Mouse (Mus musculus) hematopoietic stem cell, adult 5-6 weeks (primary cell): ENCODE measurements around the gene Mgst3. TPM values are rescaled to one million over a fixed set of nuclear protein-coding genes. Genes with fewer than 3 reads are reported as not detected.

ENCODE experiments used
- ATAC-seq, 2 experiments: fragments of 125-278 bp in 1 of 2; replicated peaks in 1 of 2; 2 replicates each; pipeline ENCODE4 v1.8.0; 2016 to 2017; ENCODE audit warnings: inconsistent platforms in 2 of 2, mild to moderate bottlenecking in 2 of 2, moderate number of reproducible peaks in 2 of 2, low read depth in 1 of 2, moderate TSS enrichment in 1 of 2; ENCODE audit not compliant: low FRiP score in 2 of 2, poor library complexity in 2 of 2, severe bottlenecking in 2 of 2, insufficient read depth in 1 of 2, low TSS enrichment in 1 of 2
- total RNA-seq: library from RNA; stranded (forward); fragments of 172-1452, 232-1000 nt; gene quantifications from 2 replicates; pipeline ENCODE4 v1.2.3, GENCODE M21; 2017

Gene Mgst3
- total RNA-seq, 1 experiment from 2014 or later: 15.8 TPM

DNA sequence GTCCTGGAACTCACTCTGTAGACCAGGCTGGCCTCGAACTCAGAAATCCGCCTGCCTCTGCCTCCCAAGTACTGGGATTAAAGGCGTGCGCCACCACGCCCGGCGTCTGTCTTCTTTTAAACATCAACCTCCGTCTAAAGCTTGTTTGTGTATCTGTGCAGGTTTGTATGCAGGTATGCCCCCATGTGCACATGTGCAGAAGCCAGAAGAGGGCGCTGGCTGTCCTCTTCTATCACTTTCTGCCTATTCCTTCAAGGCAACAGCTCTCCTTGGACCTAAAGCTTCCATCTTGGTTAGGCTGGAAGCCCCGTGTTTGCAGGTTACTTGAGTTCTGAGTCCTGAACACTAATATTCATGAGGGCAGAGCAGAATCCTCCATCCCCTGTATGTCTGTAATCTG lies 50.8 kb downstream of the Mgst3 start:
- ATAC-seq: no peak

- ATAC-seq: no peak
Measured at GRCm38 (mm10) chr1:167340910-167341528, 52.6 kb downstream of the Mgst3 start.

- no peak; a peak in 1 of 4 replicates for ATAC-seq
Measured at GRCm38 (mm10) chr1:167340111-167340787, 53.4 kb downstream of the Mgst3 start.

GRCm38 (mm10) chr1:167339177-167339781 lies 54.4 kb downstream of the Mgst3 start:
- peak; percentile 37 to 48; a peak in 2 of 4 replicates for ATAC-seq

GRCm38 (mm10) chr1:167337463-167338095 lies 56.1 kb downstream of the Mgst3 start:
- peak; percentile 72 to 73 for ATAC-seq

DNA sequence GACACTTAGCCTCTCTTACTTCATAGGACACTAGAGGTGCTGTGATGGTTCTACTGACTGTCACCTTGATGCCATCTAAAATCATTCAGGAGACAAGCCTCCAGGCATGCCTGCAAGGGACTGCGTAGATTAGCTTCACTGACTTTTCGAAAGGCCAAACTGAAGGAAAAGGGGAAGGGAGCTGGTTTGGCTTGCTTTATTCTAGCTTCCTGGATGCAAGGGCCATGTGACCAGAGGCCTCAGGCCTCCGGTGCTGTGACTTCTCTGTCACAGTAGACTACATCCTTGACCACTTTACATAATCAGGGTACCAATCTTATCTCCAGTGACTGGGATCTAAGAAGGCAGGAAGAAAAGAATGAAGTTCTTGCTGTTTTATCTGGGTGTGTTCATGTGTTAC lies 57.2 kb downstream of the Mgst3 start:
- ATAC-seq: 0 out of 4 replicates have a peak, but pooled peaks of 1 of the 2 experiments have one; percentile 14

DNA sequence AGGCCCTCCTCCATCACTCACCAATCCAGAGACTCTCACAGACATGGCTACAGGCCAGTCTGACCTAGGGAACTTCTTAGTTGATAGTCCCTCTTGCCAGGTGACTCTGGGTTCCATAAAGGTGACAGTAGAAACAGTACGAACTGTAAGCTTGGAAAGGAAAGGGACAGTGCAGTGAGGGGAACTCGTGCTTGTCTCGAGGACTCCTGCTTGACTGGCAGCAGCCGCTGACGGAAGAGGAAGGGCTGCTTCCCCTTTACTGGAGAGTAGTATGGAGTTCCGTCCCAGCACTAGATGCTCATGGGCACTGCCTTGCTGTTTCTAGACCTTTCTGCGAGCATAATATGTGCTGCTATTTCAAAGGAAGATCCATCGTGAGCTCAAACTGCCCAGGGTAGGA lies 62.5 kb downstream of the Mgst3 start:
- ATAC-seq: 0 out of 4 replicates have a peak, but pooled peaks of 1 of the 2 experiments have one; percentile 39

GRCm38 (mm10) chr1:167328776-167329175 lies 64.9 kb downstream of the Mgst3 start:
- no peak for ATAC-seq

Other genes with a start within 250 kb of the Mgst3 start
- 145 and 161 TPM in 2 replicates for gene Uck2, start 108.5 kb downstream of the Mgst3 start, total RNA-seq
- gene Tmco1, start 85.5 kb downstream of the Mgst3 start, total RNA-seq: 157 and 236 TPM in 2 replicates
- gene Aldh9a1, start 43.9 kb downstream of the Mgst3 start, total RNA-seq: 29.0 and 37.4 TPM in 2 replicates
- not detected in 2 replicates for gene Lrrc52, start 72.9 kb upstream of the Mgst3 start, total RNA-seq
- not detected in 2 replicates for gene Rxrg, start 204.5 kb upstream of the Mgst3 start, total RNA-seq